Mouse (Mus musculus): Measurements from ENCODE around the gene Rabac1. TPM values are rescaled to one million over a fixed set of nuclear protein-coding genes. Genes with fewer than 3 reads are reported as not detected.

Rabac1 gene
- total RNA-seq, 2 experiments from 2014 or later, result 262 to 275 TPM

DNA sequence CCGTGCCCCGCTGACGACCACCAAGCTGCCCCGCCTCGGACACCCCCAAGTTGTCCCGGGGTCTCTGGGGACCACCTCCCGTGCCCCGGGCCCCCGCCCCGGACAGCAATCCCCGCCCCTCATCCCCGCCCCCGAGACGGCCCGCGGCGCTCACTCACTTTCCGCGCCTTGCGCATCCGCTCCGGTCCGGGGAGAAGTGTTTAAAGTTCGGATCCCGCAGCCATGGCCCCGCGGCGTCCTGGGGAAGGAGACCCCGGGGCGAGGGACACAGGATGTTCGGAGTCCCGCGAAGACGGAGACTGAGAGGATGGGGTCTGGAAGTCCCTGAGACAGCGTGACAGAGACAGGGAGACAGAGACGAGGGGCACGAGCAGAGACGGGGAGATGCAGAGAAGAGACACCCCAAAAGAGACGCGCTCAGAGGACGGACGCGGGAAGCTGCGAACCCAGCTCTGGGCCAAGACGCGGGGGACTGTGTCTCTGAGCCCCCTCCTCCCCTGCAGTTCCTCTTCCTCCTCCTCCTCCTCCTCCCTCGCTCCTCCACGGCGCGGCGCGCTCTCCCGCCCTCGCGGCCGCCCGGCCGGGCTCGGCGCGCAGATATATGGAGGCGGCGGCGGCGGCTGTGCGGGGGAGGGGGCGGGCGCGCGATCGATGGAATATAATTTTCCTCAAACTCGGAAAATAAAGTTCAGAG is 28.1 kb downstream of the Rabac1 start, which contains the start of gene Gm4881:
TSS of gene Gm4881 (minus strand) at position 238 of the 694 bp plus-strand sequence.
- no peak for DNase-seq (ENCODE audit: low spot score in 2 of 2)

GRCm38 (mm10) chr7:24943641-24944040 is 28.9 kb downstream of the Rabac1 start:
- DNase-seq (ENCODE audit: low spot score in 2 of 2), result no peak

DNA sequence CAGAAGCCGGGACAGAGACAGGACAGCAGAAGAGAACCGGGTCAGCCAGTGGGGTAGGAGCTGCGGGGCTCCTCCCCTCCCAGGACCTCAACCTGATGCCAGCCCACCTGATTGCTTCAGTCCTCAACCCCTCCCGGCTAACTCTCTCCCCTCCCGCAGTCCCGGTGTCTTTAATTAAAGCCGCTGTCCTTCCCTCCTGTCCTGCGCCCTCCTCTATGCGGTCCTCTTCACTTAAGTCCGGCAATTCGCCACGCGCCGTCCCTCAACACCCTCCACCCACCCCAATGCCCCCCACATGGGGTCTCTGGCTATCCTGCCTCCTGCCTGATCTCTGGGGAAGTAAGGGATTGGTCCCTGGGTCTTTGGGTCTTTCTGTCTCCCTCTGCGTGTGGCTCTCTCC is 40.9 kb downstream of the Rabac1 start:
- DNase-seq (ENCODE audit: low spot score in 2 of 2), result no peak

GRCm38 (mm10) chr7:24930475-24930874 is 42.1 kb downstream of the Rabac1 start:
- no peak for DNase-seq (ENCODE audit: low spot score in 2 of 2)

Small RNA genes lying within 50 kb of the gene (microRNA-seq; reads per million reads assigned to microRNA genes)
- gene Mir7046, result 5.7 to 7.0 reads per million in 2 experiments
- 22.4 to 32.3 reads per million in 2 experiments for gene Mir7047

Other genes with a start within 250 kb of the Rabac1 start
- gene Gm4763, start 245.8 kb downstream of the Rabac1 start, total RNA-seq (2021), result not detected
- not detected for gene Cd177, start 212.4 kb downstream of the Rabac1 start, total RNA-seq (2021)
- not detected for gene Ceacam10, start 195.5 kb downstream of the Rabac1 start, total RNA-seq (2021)
- gene Gm9844, start 110.5 kb downstream of the Rabac1 start, total RNA-seq (2021), result 1 to 10 TPM; 1.3 to 2.1 TPM
- not detected for gene Lypd4, start 102.8 kb downstream of the Rabac1 start, total RNA-seq (2021)
- not detected for gene Dmrtc2, start 102.7 kb downstream of the Rabac1 start, total RNA-seq (2021)
- 100 to 1,000 TPM; 452 TPM for gene Rps19, start 88.4 kb downstream of the Rabac1 start, total RNA-seq (2021)
- under 1 TPM; 0.37 to 0.43 TPM for gene Cd79a, start 75.4 kb downstream of the Rabac1 start, total RNA-seq (2021)
- gene Arhgef1, start 69.8 kb downstream of the Rabac1 start, total RNA-seq (2021), result 10 to 100 TPM; 78.2 to 82.2 TPM
- not detected for gene Gm4881, start 28.3 kb downstream of the Rabac1 start, total RNA-seq (2021)
- 1,000 to 10,000 TPM; 2,620 to 2,738 TPM for gene Atp1a3, start 33.2 kb upstream of the Rabac1 start, total RNA-seq (2021)
- 100 to 1,000 TPM; 258 to 270 TPM for gene Grik5, start 99.6 kb upstream of the Rabac1 start, total RNA-seq (2021)
- gene Zfp574, start 99.8 kb upstream of the Rabac1 start, total RNA-seq (2021), result 10 to 100 TPM; 25.0 to 26.1 TPM
- 10 to 100 TPM; 10.1 to 11.4 TPM for gene Pou2f2, start 207.0 kb upstream of the Rabac1 start, total RNA-seq (2021)
- 10 to 100 TPM; 24.9 to 25.6 TPM for gene Dedd2, start 247.9 kb upstream of the Rabac1 start, total RNA-seq (2021)
- gene Zfp526, start 248.7 kb upstream of the Rabac1 start, total RNA-seq (2021), result 10 to 100 TPM in 1 of 2 experiments, 1 to 10 TPM in 1; 9.0 to 10.2 TPM

All from layer of hippocampus, postnatal 14 days (tissue).